In genomic region chr1:155527027-155527786, GRCm38 (mm10) we compare ENCODE assay signal across 11 mouse cellular contexts. TPM values are rescaled to one million over a fixed set of nuclear protein-coding genes. Genes with fewer than 3 reads are reported as not detected.
DNase-seq lines count a peak whose midpoint lies in the region; ATAC-seq and TF ChIP-seq lines count a peak whose summit lies in the region.
"Had no signal": no experiment of that assay in that cellular context is flagged by ENCODE, and none has a peak within 500 bp of the region (broad histone marks: within the 10 kb centered on the region; RNA-seq: fewer than 3 reads in every experiment).

No protein-coding gene starts in this region.

- H3K9me3 ChIP-seq in lung, embryonic 14.5 days (ENCODE audit: low read depth, low read length) = no peaks in the 10 kb centered on the region
- H3K9me3 ChIP-seq in heart, embryonic 11.5 days (replicated peaks; ENCODE audit: control insufficient read depth, low read length) = no peaks in the 10 kb centered on the region
- no peaks in the 10 kb centered on the region for H3K9me3 ChIP-seq in neural tube, embryonic 13.5 days
- H3K9me3 ChIP-seq: limb, embryonic 15.5 days; megakaryocyte, embryonic 14.5 days had no signal

- H3K9ac ChIP-seq in lung, embryonic 14.5 days = no peak overlapping the region
- peak overlapping the region; percentile 49; the same call in 1 of the 2 replicates for H3K9ac ChIP-seq in heart, embryonic 11.5 days (ENCODE audit: low read depth, low read length)
- H3K9ac ChIP-seq in neural tube, embryonic 13.5 days = no peak overlapping the region
- H3K9ac ChIP-seq: limb, embryonic 15.5 days had no signal

- no peak overlapping the region for H3K4me3 ChIP-seq in lung, embryonic 14.5 days (ENCODE audit: low read depth, low read length)
- H3K4me3 ChIP-seq in heart, embryonic 11.5 days (ENCODE audit: low read depth, low read length) = peak overlapping the region; percentile 14; the same call in 1 of the 2 replicates
- no peak overlapping the region for H3K4me3 ChIP-seq in neural tube, embryonic 13.5 days
- H3K4me3 ChIP-seq: limb, embryonic 15.5 days; megakaryocyte, embryonic 14.5 days had no signal

- no peaks in the 10 kb centered on the region for H3K36me3 ChIP-seq in lung, embryonic 14.5 days (ENCODE audit: insufficient read depth)
- no peaks in the 10 kb centered on the region for H3K36me3 ChIP-seq in heart, embryonic 11.5 days (ENCODE audit: control insufficient read depth, insufficient read depth, low read length)
- no peaks in the 10 kb centered on the region for H3K36me3 ChIP-seq in neural tube, embryonic 13.5 days
- H3K36me3 ChIP-seq: limb, embryonic 15.5 days had no signal

- no peaks in the 10 kb centered on the region for H3K27me3 ChIP-seq in lung, embryonic 14.5 days (ENCODE audit: insufficient read depth, low read length)
- H3K27me3 ChIP-seq in heart, embryonic 11.5 days (ENCODE audit: control insufficient read depth, insufficient read depth, low read length) = no peaks in the 10 kb centered on the region
- H3K27me3 ChIP-seq in neural tube, embryonic 13.5 days = peaks cover 12% of the 10 kb centered on the region; the same call in 1 of the 2 replicates
- H3K27me3 ChIP-seq: limb, embryonic 15.5 days had no signal

- 30% methylated on average over 12 of the region's 12 CpGs for WGBS in lung, embryonic 14.5 days
- 15% methylated on average over 12 of the region's 12 CpGs for WGBS in heart, embryonic 11.5 days (ENCODE audit: insufficient replicate concordance)
- WGBS in neural tube, embryonic 13.5 days = 42% methylated on average over 12 of the region's 12 CpGs

- peaks cover 5% of the 10 kb centered on the region; the same call in 1 of the 2 replicates for H3K4me1 ChIP-seq in lung, embryonic 14.5 days (ENCODE audit: insufficient read depth)
- peaks cover 29% of the 10 kb centered on the region for H3K4me1 ChIP-seq in heart, embryonic 11.5 days (ENCODE audit: control insufficient read depth, insufficient read depth, low read length)
- peaks cover 41% of the 10 kb centered on the region for H3K4me1 ChIP-seq in neural tube, embryonic 13.5 days (replicated peaks)

- no peak for TF ChIP-seq CTCF in lung, embryonic 14.5 days (IDR thresholded peaks at IDR 0.05; ENCODE audit: low read depth)

- no peak overlapping the region for H3K4me2 ChIP-seq in lung, embryonic 14.5 days
- H3K4me2 ChIP-seq in heart, embryonic 11.5 days = peak overlapping the region; percentile 45
- no peak overlapping the region for H3K4me2 ChIP-seq in neural tube, embryonic 13.5 days
- H3K4me2 ChIP-seq: limb, embryonic 15.5 days had no signal

- H3K27ac ChIP-seq in lung, embryonic 14.5 days (ENCODE audit: low read depth) = no peak overlapping the region
- peak overlapping the region; percentile 87 for H3K27ac ChIP-seq in heart, embryonic 11.5 days (ENCODE audit: low read depth, low read length)
- H3K27ac ChIP-seq in neural tube, embryonic 13.5 days (replicated peaks) = peak overlapping the region; percentile 49; the same call in 1 of the 2 replicates
- H3K27ac ChIP-seq: hindbrain, postnatal 0 days; limb, embryonic 15.5 days had no signal

- peak; percentile 56; the same call in 1 of the 2 replicates for ATAC-seq in lung, embryonic 14.5 days (ENCODE audit: insufficient read depth)
- ATAC-seq in heart, embryonic 11.5 days (replicated peaks; ENCODE audit: insufficient number of reproducible peaks, low FRiP score, low TSS enrichment) = no peak
- ATAC-seq in neural tube, embryonic 13.5 days (ENCODE audit: low read depth) = no peak
- ATAC-seq: hindbrain, postnatal 0 days had no signal

- DNase-seq in lung, embryonic 14.5 days = peak; percentile 26
- DNase-seq in lung, postnatal 25 days (ENCODE audit: low spot score) = no peak
- DNase-seq in embryo, embryonic 11 days = peak; percentile 53
- no peak for DNase-seq in natural killer cell, adult 2 months (ENCODE audit: low spot score in 2 of 2)
- no peak for DNase-seq in frontal cortex, postnatal 36 days (ENCODE audit: low spot score in 2 of 2)
- no peak for DNase-seq in gastrocnemius, postnatal 25 days

RNA-seq across cellular contexts. Expression of gene Acbd6, which starts 30.7 kb away (rescaled TPM):
- polyA plus RNA-seq in lung, embryonic 14.5 days (2014; fragmentation: Nextera tagmentation; extraction: Ambion mirVana) = 83.5 and 88.0 TPM in 2 replicates
- 56.4 and 59.9 TPM in 2 replicates for polyA plus RNA-seq in heart, embryonic 11.5 days (2014; fragmentation: Nextera tagmentation; extraction: Ambion mirVana)
- 79.6 and 90.6 TPM in 2 replicates for polyA plus RNA-seq in neural tube, embryonic 13.5 days (2015; fragmentation: Nextera tagmentation; extraction: Ambion mirVana)
- total RNA-seq in gastrocnemius, postnatal 25 days (2021) = 10 to 100 TPM; 49.5 to 55.4 TPM

Comparison
In these comparisons a context has a peak if more than half of its experiments do, and no peak if none do; other contexts are left out.
1. DNase-seq: peak in lung, embryonic 14.5 days (single experiment) and embryo, embryonic 11 days (single experiment); none in lung, postnatal 25 days (single experiment), natural killer cell, adult 2 months (0 of 2), frontal cortex, postnatal 36 days (0 of 2) and gastrocnemius, postnatal 25 days (single experiment).